Comparison of ENCODE assay signal across 46 mouse cellular contexts in the genomic region with DNA sequence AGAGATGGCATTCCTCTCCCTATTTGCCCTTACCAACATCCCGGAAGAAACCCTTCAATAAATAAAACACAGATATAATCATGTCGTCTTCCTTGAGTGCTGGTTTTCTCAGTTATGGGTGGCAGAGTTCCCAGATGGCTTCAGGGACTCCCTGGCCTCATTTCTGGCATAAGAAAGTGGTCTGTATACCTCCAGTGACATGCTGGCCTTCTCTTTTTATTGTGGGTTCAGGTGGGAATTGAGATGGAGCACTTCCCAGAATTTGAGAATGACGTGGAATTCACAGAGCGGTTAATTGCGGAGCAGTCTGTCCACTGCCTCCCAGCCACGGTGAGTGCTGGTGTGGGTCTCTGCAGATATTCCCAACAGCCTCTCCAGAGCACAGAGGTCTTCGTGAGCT. TPM values are rescaled to one million over a fixed set of nuclear protein-coding genes. Genes with fewer than 3 reads are reported as not detected.
"Had no signal": no experiment of that assay in that cellular context is flagged by ENCODE, and none has a peak within 500 bp of the region (broad histone marks: within the 10 kb centered on the region; RNA-seq: fewer than 3 reads in every experiment).

No protein-coding gene starts in this region.

- H3K4me2 ChIP-seq: limb, embryonic 12.5 days; limb, embryonic 13.5 days; limb, embryonic 15.5 days; liver, embryonic 11.5 days; liver, embryonic 13.5 days; liver, embryonic 15.5 days; lung, embryonic 14.5 days; lung, embryonic 15.5 days; midbrain, embryonic 11.5 days; midbrain, embryonic 12.5 days; midbrain, embryonic 13.5 days; midbrain, embryonic 15.5 days; neural tube, embryonic 12.5 days had no signal

- DNase-seq: liver; liver, embryonic 13.5 days; liver, postnatal 0 days; lung, adult 18-20 months; lung, adult 2 months; lung, embryonic 14.5 days; lung, postnatal 10 days; lung, postnatal 14 days; lung, postnatal 36 days; lung, postnatal 4 days; midbrain, embryonic 14.5 days had no signal

- H3K4me1 ChIP-seq: limb, embryonic 10.5 days; limb, embryonic 12.5 days; limb, embryonic 13.5 days; liver, embryonic 13.5 days; liver, embryonic 15.5 days; lung, embryonic 15.5 days; megakaryocyte, embryonic 14.5 days; midbrain, embryonic 10.5 days; midbrain, embryonic 12.5 days; midbrain, embryonic 13.5 days; midbrain, embryonic 15.5 days; neural tube, embryonic 12.5 days had no signal

- H3K4me3 ChIP-seq: left cerebral cortex, adult 2 months; limb, embryonic 10.5 days; limb, embryonic 12.5 days; limb, embryonic 13.5 days; limb, embryonic 15.5 days; liver, embryonic 13.5 days; liver, embryonic 15.5 days; lung, embryonic 15.5 days; megakaryocyte, embryonic 14.5 days; midbrain, embryonic 10.5 days; midbrain, embryonic 12.5 days; midbrain, embryonic 13.5 days; midbrain, embryonic 15.5 days; myocyte; neural tube, embryonic 12.5 days had no signal

- H3K36me3 ChIP-seq: limb, embryonic 10.5 days; limb, embryonic 12.5 days; limb, embryonic 13.5 days; limb, embryonic 15.5 days; liver, embryonic 13.5 days; liver, embryonic 15.5 days; lung, embryonic 15.5 days; midbrain, embryonic 10.5 days; midbrain, embryonic 12.5 days; midbrain, embryonic 13.5 days; midbrain, embryonic 15.5 days; neural tube, embryonic 12.5 days had no signal

- ATAC-seq: lung, postnatal 0 days; midbrain, embryonic 13.5 days; midbrain, embryonic 15.5 days; midbrain, embryonic 16.5 days had no signal

- H3K9me3 ChIP-seq: limb, embryonic 10.5 days; limb, embryonic 12.5 days; limb, embryonic 13.5 days; limb, embryonic 15.5 days; liver, embryonic 13.5 days; liver, embryonic 15.5 days; lung, embryonic 15.5 days; megakaryocyte, embryonic 14.5 days; midbrain, embryonic 10.5 days; midbrain, embryonic 12.5 days; midbrain, embryonic 13.5 days; midbrain, embryonic 15.5 days; neural tube, embryonic 12.5 days had no signal

- H3K9ac ChIP-seq: limb, embryonic 12.5 days; limb, embryonic 13.5 days; limb, embryonic 15.5 days; liver, embryonic 13.5 days; liver, embryonic 14.5 days; liver, embryonic 15.5 days; liver, postnatal 0 days; lung, embryonic 14.5 days; lung, embryonic 15.5 days; midbrain, embryonic 12.5 days; midbrain, embryonic 13.5 days; midbrain, embryonic 15.5 days; neural tube, embryonic 12.5 days had no signal

- H3K27ac ChIP-seq: left cerebral cortex, adult 2 months; limb, embryonic 10.5 days; limb, embryonic 12.5 days; limb, embryonic 13.5 days; limb, embryonic 15.5 days; liver, embryonic 13.5 days; liver, embryonic 14.5 days; liver, embryonic 15.5 days; lung, embryonic 15.5 days; macrophage; midbrain, embryonic 10.5 days; midbrain, embryonic 12.5 days; midbrain, embryonic 13.5 days; midbrain, embryonic 15.5 days; neural tube, embryonic 12.5 days had no signal

- H3K27me3 ChIP-seq: limb, embryonic 12.5 days; limb, embryonic 15.5 days; liver, embryonic 13.5 days; liver, embryonic 15.5 days; lung, embryonic 15.5 days; midbrain, embryonic 12.5 days; midbrain, embryonic 13.5 days; midbrain, embryonic 15.5 days; neural tube, embryonic 12.5 days had no signal

RNA-seq across cellular contexts. Expression of gene Tat, which starts 7.8 kb away (rescaled TPM):
- total RNA-seq: left cerebral cortex, adult 2 months; left cerebral cortex, adult 8-10 months; left cerebral cortex, postnatal 10 days; left cerebral cortex, postnatal 14 days; left cerebral cortex, postnatal 25 days; left cerebral cortex, postnatal 36 days; left cerebral cortex, postnatal 4 days; megakaryocyte progenitor cell, adult 5-6 weeks; megakaryocyte, adult 5-6 weeks; megakaryocyte-erythroid progenitor cell, adult 5-6 weeks; midbrain, postnatal 0 days; monocyte, adult 5-6 weeks had no signal
- polyA plus RNA-seq: limb, embryonic 10.5 days; limb, embryonic 11.5 days; limb, embryonic 12.5 days; limb, embryonic 13.5 days; limb, embryonic 15.5 days; lung, embryonic 14.5 days; lung, embryonic 15.5 days; macrophage; midbrain, embryonic 10.5 days; midbrain, embryonic 11.5 days; midbrain, embryonic 12.5 days; midbrain, embryonic 13.5 days; midbrain, embryonic 14.5 days; midbrain, embryonic 15.5 days; midbrain, embryonic 16.5 days; myocyte; neural tube, embryonic 11.5 days; neural tube, embryonic 12.5 days had no signal

RNA-seq across cellular contexts. Expression of gene Marveld3, which starts 36.1 kb away (rescaled TPM):
- total RNA-seq: left cerebral cortex, postnatal 25 days; megakaryocyte progenitor cell, adult 5-6 weeks; megakaryocyte, adult 5-6 weeks; megakaryocyte-erythroid progenitor cell, adult 5-6 weeks; monocyte, adult 5-6 weeks had no signal
- polyA plus RNA-seq: liver, embryonic 13.5 days; macrophage had no signal

RNA-seq across cellular contexts. Expression of gene Chst4, which starts 41.5 kb away (rescaled TPM):
- total RNA-seq: left cerebral cortex, postnatal 10 days; left cerebral cortex, postnatal 14 days; left cerebral cortex, postnatal 4 days; megakaryocyte progenitor cell, adult 5-6 weeks; megakaryocyte, adult 5-6 weeks; megakaryocyte-erythroid progenitor cell, adult 5-6 weeks; midbrain, postnatal 0 days; monocyte, adult 5-6 weeks had no signal
- polyA plus RNA-seq: limb, embryonic 10.5 days; limb, embryonic 11.5 days; limb, embryonic 12.5 days; limb, embryonic 13.5 days; limb, embryonic 14.5 days; limb, embryonic 15.5 days; liver, embryonic 11.5 days; liver, embryonic 13.5 days; liver, embryonic 14.5 days; liver, embryonic 15.5 days; liver, embryonic 16.5 days; lung, embryonic 14.5 days; macrophage; midbrain, embryonic 11.5 days; midbrain, embryonic 12.5 days; midbrain, embryonic 13.5 days; midbrain, embryonic 14.5 days; midbrain, embryonic 15.5 days; midbrain, embryonic 16.5 days; midbrain, postnatal 0 days; myocyte; neural tube, embryonic 11.5 days; neural tube, embryonic 12.5 days had no signal
